Mouse (Mus musculus): ENCODE data around the gene Hist1h2ba.

Gene Hist1h2ba

DNA sequence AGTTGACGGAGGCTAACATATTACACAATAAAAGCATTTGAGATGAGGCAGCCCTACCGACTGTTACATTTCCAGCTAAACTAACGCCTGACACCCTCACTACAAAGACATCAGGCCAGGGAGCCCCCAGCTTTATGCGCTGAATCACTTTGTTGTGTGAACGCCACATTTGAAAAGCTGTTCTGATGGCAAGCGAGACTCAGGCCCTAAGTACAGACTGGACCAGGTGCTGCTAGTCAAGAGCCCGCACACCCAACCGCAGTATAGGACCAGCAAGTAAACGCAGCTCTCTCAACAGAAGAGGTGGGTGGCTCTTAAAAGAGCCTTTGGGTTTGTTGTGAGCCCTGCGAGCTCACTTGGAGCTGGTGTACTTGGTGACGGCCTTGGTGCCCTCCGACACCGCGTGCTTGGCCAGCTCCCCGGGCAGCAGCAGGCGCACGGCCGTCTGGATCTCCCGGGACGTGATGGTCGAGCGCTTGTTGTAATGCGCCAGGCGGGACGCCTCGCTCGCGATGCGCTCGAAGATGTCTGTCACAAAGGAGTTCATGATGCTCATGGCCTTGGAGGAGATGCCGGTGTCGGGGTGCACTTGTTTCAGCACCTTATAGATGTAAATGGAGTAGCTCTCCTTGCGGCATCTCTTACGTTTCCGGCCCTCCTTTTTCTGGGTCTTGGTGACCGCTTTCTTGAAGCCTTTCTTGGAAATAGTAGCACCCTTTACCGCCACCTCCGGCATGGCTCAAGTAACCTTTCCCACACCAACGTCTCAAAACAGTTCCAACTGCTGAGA is at the start of gene Hist1h2ba:
Gene Hist1h2ba, minus strand, starts transcription at position 736 of the 790 bp plus-strand sequence.
- peak; percentile 47 for DNase-seq (ENCODE audit: low read depth)

DNA sequence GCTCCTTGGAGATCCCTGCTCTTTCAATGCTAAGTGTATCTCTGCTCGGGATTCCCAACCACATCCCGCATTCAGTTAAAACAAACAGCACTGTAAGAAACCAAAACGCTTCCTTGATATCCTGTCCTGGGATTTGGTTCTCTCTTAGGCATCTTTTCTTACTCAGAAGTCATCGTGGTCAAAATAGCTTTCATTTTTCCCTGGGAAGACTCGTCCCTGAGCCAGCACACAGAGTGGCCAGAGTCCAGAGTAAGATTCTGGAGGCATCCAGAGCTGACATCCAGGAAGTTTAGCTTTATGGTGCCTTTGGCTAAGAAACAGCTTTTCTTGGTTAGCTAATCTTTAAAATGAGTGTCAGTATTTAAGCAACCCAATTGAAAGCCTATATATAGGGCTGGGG is 38.3 kb upstream of the Hist1h2ba start:
- no peak for DNase-seq (ENCODE audit: low read depth)

DNA sequence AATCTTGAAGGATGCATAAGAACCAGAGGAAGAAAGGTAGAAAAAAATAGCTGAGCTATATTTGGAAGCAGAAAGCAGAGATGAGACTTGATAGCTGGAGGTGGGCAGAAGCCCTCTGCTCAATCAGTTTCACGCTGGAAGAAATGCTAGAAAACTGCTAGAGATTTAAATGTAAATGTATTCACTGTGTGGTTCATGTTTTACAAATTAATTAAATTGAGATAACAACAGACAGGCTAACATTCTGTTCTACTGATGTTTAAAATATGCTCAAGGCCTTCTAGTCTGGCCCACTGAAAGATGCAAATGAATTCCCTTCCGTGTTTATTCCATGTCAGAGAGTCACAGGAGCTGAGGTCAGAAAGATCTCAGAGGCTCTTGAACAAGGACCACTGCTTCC is 37.9 kb upstream of the Hist1h2ba start:
- no peak for DNase-seq (ENCODE audit: low read depth)

DNA sequence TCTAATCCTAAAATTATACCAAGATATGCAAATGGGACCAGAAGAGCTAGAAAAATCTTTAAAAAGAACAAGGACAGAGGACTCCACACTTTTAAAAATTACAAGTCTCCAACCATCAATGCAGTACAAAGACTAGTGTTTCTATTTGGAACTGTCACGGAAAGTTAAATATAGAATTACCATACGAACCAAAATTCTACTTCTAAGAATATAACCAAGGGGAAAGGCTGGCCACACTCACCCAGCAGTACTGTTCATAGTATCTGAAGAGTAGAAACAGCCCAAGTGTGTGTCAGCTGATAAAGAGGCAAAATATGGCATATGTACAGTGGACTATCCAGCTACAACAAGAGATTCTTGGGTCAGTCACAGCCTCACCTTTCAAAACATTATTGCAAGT is 31.0 kb upstream of the Hist1h2ba start:
- no peak for DNase-seq (ENCODE audit: low read depth)

DNA sequence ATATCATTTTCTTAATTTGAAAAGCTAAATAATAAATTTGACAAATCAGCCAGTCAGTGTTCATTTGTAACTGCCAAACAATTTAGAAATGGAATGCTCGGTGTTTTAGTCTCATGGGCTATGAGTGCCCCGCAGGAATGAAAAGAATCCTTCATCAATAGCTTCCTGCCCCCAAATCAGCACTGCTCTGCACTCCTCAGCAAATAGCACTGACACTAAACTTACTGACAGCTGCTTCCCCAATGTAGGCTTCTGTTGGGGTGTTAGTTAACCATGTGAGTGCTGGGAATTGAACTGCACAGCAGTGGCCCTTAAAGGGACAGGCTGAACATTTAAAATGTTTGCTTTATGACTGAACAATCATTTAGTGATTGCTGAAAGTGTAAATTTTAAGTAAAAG is 25.8 kb upstream of the Hist1h2ba start:
- DNase-seq (ENCODE audit: low read depth), result no peak

DNA sequence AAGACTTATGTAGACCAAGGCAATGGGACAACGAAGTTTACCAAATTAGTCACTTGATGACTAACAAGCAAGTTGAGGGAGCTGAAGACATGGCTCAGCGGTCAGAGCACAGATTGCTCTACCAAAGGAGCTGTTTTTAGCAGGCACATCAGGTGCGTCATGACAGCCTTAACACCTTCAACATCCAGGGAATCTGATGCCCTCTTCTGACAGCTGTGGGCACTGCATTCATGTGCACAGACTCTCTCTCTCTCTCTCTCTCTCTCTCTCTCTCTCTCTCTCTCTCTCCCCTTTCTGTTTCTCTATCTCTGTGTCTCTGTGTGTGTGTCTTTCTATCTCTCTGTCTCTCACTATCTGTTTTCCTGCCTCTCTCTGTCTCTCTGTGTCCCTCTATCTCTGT is 17.0 kb upstream of the Hist1h2ba start:
- peak; percentile 72 for DNase-seq (ENCODE audit: low read depth)

DNA sequence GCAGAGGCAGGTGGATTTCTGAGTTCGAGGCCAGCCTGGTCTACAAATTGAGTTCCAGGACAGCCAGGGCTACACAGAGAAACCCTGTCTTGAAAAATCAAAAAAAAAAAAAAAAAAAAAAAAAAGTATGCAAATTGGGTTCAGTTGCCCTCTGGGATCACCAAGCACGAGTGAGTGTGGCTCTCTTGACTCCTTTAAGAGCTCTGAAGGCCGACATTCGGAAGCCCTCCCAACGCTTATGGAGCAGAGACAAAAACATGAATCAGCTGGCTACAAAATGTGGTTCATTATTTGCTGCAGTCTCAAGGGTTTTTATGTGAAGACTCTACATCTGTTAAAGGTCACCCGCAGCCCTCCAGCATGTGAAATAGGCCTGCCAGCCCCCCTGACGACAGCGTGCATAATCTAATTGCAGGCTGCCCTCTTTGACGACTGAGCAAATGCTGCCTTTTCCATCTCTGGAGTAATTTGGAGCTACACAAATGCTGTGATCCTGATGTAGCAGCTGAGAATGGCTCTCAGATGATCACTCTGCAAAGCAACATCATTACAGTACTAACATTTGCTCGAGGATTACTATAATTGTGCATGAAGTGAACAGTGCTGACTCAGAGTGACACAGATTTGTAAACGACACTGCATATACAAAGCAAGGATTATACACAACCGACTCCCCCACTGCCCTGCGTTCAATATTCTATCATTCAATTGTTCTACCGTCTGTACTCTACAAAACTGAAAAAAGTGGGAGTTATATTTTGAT is 15.7 kb upstream of the Hist1h2ba start:
- DNase-seq (ENCODE audit: low read depth), result no peak

DNA sequence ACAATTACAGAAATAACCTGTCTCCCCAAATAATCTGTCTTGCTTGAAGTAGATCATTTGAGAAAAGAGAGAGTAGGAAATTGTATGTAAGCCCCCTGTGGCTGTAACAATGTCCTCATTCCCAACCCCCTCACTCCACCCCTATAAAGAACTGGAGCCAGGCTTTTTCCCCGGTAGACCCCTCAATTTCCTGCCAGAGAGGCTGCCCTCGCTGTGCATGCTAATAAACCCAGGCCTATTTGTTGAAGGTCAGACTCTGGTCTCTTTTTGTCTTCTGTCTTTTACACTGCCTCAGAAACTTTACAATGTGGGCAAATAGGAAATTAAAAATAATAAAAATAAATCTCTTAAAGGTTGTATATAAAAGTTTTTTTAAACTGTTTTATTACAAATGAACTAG is 12.3 kb upstream of the Hist1h2ba start:
- DNase-seq (ENCODE audit: low read depth), result no peak

DNA sequence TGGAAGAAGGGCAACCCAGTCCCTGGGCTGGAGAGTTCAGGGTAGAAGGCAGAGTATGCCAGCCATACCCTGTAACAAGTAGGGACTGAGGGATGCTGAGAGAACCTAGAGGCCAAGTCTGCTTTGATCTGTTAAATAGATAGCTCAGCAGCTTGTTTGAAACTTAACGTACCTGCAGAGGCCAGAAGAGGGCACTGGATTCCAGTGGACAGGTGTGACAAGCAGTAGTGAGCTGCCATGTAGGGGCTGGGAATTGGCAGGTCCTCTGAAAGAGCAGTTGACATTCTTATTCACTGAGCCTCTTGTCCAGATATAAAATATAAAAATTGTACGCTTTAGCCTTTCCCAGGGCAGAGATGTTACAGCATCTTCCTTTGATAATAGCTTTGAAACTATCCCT is 8.9 kb upstream of the Hist1h2ba start:
- peak; percentile 42 for DNase-seq (ENCODE audit: low read depth)

DNA sequence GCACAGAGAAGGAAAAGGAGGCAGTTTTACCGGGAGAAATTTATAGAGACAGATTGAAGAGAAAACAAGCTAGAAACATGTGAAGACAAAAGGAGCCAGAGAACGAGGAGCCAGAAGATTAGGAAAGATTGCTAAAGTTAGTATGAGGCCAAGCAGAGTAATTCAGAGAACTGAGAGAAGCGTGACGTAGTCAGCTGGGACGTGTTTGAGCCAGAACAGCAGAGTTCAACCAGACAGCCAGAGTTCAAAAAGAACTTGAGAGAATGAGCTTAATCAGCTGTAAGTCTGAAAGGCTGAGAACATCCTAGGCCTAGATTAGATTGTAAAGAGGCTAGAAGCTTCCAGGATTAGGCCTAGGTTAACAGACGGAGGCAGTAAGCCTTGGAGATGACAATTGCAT is 6.3 kb upstream of the Hist1h2ba start:
- DNase-seq (ENCODE audit: low read depth), result no peak

DNA sequence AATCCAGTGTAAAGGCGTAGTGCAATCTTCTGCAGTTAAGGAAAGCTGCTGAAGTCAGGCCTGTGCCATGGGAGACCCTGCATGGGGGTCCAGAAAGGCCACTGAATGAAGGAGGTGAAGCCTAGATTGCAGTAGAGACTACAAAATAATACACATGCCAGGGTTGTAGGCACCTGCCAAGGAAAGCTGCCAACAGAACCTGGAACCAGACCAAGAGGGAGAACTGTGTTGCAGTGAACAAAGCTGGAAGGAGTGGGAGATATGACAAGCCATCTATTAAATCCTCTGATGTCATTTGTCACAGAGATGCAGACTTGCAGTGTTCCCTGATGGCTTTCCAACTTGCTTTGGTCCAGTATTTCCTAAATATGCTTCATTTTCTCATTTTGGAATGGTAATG is 4.7 kb upstream of the Hist1h2ba start:
- no peak for DNase-seq (ENCODE audit: low read depth)

DNA sequence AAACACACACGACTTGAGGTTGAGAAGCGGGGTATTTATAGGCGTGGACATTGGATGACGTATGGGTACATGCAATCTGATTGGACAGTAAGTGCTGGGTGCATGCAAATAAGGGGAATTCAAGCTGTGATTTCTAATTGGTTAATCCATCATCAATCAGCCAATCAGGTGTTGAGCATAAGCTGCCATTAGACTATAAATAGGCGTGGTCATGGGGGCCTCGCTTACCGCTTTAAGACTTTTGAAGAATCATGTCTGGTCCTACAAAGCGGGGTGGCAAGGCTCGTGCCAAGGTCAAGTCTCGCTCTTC is 210 bp upstream of the Hist1h2ba start, which contains the start of gene Hist1h2aa:
Gene Hist1h2aa, plus strand, starts transcription at position 252 of the 310 bp plus-strand sequence.
- no peak for DNase-seq (ENCODE audit: low read depth)

DNA sequence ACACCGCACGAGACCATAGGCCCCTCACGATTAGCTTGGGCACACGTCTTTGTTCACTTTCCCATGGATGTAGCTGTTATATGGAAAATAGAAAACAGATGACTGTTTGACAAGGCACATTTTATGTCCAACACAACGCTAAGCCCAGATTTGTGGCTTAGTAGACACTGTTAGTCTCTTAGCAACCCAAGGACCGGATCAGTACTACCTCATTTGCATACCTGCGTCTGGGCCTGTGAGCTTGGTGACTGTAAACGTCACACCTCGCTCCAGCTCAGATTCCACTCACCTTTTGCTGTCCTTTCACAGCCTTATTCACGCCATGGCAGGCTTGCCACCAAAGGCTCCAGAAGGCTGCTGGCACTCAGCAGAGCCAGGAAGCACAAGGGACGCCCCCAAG is 3.1 kb downstream of the Hist1h2ba start:
- DNase-seq (ENCODE audit: low read depth), result no peak

DNA sequence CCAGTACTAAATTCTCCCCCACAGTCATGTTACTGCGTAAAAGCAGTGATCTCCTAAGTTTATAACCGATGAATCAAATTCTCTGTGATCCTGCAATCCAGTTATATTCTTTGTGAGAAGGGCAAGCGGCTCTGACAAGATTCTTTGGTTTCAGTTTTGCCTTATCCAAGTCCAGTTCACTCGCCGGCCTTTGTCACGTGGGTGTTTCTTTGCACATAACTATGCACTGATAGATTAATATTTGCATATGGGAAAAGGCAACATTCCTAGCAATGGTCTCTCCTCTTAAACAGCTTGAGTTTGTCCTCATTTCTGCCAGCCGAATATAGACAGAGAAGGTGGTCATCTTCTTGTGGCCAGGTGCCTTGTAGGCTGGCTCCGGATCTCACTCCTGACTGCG is 3.5 kb downstream of the Hist1h2ba start:
- no peak for DNase-seq (ENCODE audit: low read depth)

DNA sequence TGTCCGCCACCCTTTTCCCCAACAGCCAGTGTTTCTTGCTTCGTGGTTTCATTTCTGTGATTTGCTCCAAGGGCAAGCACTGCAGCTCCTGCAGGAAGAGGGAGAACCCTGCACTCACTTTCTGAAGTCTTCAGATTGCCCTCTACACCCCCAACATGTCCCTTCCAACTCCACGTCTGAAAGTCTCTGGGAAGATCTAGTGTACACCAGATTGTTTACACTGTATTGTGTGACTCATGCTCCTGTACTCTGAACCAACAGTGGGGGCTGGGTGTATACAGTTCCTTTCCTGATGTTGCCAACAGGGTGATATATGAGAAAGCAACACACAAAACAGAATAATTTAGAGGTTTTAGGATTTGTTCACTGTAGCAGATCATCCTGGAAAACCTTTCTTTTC is 5.3 kb downstream of the Hist1h2ba start:
- peak; percentile 47 for DNase-seq (ENCODE audit: low read depth)

DNA sequence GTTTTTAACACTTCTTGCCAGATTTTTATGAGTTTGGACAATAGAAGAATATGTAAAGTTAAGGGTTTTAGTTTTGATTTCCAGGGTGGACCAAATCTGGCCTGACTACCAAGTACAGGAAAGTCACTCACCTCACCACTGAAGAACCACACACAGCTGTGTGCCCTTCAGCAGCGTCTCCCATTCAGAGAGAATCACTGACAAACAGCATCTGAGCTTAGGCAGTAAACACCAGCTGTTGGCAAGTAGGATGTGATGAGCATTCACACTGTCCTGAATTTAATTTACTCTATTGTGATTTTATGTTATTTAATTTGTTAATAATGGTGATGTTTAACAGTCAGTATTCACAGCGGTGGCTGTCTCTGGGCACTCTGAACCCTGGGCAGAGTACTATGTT is 8.2 kb downstream of the Hist1h2ba start:
- no peak for DNase-seq (ENCODE audit: low read depth)

DNA sequence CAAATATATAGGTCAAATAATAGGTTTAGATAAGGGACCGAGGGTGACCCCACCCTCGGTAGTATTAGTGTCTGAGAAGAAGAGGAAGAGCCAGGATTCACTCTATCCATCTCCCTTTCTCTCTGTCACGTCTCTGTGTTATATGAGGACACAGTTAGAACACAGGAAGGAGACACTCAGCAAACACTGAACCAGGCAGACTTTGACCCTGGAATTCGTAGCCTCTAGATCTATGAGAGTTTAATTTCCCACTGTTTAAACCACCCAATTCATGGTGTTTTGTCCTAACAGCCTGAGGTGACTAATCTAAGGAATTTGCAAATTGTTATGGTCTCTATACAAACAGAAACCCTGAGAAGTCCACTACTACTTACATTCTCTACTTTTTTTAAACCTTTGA is 16.3 kb downstream of the Hist1h2ba start:
- no peak for DNase-seq (ENCODE audit: low read depth)

DNA sequence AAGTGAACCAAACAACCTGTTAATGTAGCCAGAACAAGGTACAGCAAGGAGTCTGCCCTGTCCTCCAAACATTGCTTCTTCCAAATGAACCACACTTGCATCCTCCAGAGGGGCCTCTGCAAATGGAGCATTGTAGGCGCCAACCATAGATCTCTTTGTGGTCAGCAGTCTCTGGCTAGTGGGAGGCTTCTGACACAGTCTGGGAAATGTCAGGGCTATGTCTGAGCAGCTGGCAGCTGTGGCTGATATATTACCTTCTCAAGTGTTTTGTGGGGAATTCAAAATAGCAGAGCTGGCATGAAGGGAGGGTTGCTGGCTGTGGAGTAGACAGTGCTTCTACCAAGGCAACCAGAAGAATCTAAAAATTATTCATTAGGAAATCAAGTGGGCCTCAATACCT is 17.8 kb downstream of the Hist1h2ba start:
- DNase-seq (ENCODE audit: low read depth), result peak; percentile 65

DNA sequence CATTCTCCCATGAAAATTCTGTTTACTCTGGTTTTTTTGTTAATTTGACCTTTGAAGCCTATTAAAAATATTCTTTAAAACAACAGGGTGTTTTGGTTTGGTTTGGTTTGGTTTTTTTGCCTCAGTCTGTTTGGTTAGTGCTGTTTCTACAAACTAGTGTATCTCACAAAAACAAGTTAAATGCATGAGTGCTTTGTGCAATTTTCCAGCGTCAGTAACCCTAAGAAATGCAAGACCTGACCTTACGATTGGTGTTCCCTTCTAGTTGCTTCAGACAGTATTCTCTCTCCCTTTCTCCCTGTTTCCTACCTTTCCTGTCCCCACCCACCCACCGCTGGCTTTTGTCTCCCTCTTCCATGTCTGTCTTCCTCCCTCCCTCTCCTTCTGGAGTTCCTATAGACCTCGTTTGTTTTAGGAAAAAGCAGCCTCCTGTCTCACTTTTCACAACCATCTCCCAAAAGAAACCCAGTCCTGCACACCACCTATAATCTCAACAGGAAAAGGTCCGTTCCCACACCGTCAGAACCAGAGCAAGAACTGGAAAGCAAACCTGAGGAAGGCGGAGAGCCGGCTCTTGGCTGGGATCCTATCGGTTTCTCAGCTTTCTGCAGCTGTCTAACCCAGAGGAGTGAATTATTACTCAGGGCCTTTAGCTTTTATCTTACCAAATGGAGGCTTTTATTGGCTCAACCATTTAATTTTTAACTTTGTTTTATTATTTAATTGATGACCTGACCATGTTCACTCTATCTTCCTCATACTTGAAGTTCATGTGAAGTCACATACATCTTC is 19.4 kb downstream of the Hist1h2ba start, which contains the start of gene Slc17a4:
Gene Slc17a4, minus strand, starts transcription at position 634 of the 792 bp plus-strand sequence.
- no peak for DNase-seq (ENCODE audit: low read depth)

DNA sequence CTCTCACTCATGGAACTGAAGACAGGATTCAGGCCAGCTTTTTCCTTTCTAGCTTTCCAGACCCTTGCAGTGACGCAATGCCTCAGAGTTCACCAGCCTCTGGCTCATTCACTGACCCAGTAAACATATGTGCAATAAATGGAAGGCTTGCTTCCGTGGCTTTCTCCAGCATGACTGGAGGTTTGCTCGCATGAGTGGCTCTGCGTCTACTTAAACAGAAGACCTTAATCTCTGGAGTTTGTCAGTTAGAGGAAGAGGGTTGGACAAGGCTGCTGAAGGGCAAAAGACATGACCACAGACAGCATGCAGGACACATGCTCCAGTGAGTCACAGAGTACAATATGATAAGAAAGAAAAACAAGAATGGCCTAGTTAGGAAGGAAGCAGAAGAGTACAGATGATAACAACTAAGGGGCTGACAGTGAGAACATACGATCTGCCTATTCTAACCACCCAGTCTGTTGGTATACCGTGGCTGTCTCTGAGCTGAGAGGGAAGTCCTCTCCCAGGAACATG is 20.1 kb downstream of the Hist1h2ba start:
- peak; percentile 99 for DNase-seq (ENCODE audit: low read depth)

DNA sequence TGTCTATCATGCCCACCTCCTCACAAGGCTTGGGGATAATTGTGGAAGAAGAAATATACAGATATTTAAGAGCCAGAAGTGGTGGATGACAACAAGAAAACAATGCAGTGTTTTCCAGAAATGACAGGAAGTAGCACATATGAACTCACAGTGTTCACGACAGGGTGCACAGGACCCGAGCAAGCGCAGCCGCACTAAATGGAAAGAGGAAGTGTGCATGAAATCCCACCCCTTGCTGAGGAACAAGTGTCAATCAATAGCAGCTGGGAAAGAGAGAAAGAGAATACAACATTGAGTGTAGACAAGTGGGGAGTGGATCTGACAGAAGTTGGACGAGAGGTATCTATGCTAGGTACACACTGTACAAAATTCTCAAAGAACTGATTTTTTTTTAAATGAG is 22.6 kb downstream of the Hist1h2ba start:
- DNase-seq (ENCODE audit: low read depth), result peak; percentile 48

DNA sequence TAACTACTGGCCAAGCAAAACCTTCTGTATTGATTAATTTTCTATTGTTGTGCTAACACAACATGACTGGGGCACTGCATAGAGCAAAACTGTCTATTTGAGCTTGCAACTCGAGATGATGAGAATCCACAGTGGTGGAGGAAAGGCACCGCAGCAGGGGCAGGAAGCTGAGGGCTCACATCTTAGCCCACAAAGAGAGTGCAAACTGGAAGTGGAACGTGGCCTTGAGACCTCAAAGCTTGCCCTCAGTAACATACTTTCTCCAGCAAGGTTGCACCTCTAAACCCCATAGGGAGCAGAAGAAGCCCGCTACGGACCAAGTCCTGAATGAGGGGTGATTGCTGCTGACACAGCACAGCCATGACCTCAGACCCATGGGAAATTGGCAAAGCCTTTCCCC is 23.8 kb downstream of the Hist1h2ba start:
- peak; percentile 84 for DNase-seq (ENCODE audit: low read depth)

Measured in 416B (cell line).